Mouse (Mus musculus) urinary bladder, postnatal 25 days (tissue): Measurements from ENCODE around the gene Bsn.

ENCODE experiments used
- DNase-seq: peaks from one replicate; pipeline ENCODE4 v3.0.0; 2022; ENCODE audit warnings: low spot score

The Bsn gene

GRCm38 (mm10) chr9:108125731-108126130 lies 64.5 kb downstream of the Bsn start:
- DNase-seq = no peak

- DNase-seq = no peak
These were observed 66.3 kb downstream of the Bsn start for GRCm38 (mm10) chr9:108123916-108124315.

- DNase-seq = no peak
These were observed 68.8 kb downstream of the Bsn start for GRCm38 (mm10) chr9:108121170-108121969.

- DNase-seq = no peak
These were observed 69.5 kb downstream of the Bsn start for GRCm38 (mm10) chr9:108120671-108121070.

GRCm38 (mm10) chr9:108119891-108120411 lies 70.2 kb downstream of the Bsn start:
- no peak for DNase-seq

GRCm38 (mm10) chr9:108117143-108117542 lies 73.0 kb downstream of the Bsn start:
- no peak for DNase-seq

GRCm38 (mm10) chr9:108115290-108116077 lies 74.7 kb downstream of the Bsn start:
- DNase-seq = no peak

- no peak for DNase-seq
These were observed 77.4 kb downstream of the Bsn start for GRCm38 (mm10) chr9:108112719-108113340.

- DNase-seq = no peak
These were observed 78.5 kb downstream of the Bsn start for GRCm38 (mm10) chr9:108111593-108112121.

GRCm38 (mm10) chr9:108111101-108111592 lies 79.0 kb downstream of the Bsn start:
- DNase-seq = no peak

GRCm38 (mm10) chr9:108110160-108110559 lies 80.0 kb downstream of the Bsn start:
- DNase-seq = no peak

GRCm38 (mm10) chr9:108107867-108108266 lies 82.3 kb downstream of the Bsn start:
- DNase-seq = no peak

GRCm38 (mm10) chr9:108106090-108106489 lies 84.1 kb downstream of the Bsn start:
- no peak for DNase-seq

- no peak for DNase-seq
These were observed 84.7 kb downstream of the Bsn start for GRCm38 (mm10) chr9:108105549-108105863.

- no peak for DNase-seq
These were observed 85.2 kb downstream of the Bsn start for GRCm38 (mm10) chr9:108104766-108105548.

- no peak for DNase-seq
These were observed 90.6 kb downstream of the Bsn start for GRCm38 (mm10) chr9:108099619-108100018.

GRCm38 (mm10) chr9:108095949-108096712 lies 94.1 kb downstream of the Bsn start:
- DNase-seq = no peak

GRCm38 (mm10) chr9:108095518-108095917 lies 94.7 kb downstream of the Bsn start:
- peak; percentile 61 for DNase-seq

- DNase-seq = peak; percentile 38
These were observed 95.2 kb downstream of the Bsn start for GRCm38 (mm10) chr9:108094998-108095411.

GRCm38 (mm10) chr9:108094184-108094941 lies 95.8 kb downstream of the Bsn start, which contains the start of gene Apeh:
Gene Apeh, minus strand, starts transcription at chr9:108094606.
- DNase-seq = peak; percentile 94
